Mouse (Mus musculus) spleen, postnatal 4 days (tissue): ENCODE data around the gene Slc22a15.

Experiments
- DNase-seq, 2 experiments: peaks; one replicate each; pipeline ENCODE4 v3.0.0; 2022; ENCODE audit warnings: low spot score in 2 of 2

The Slc22a15 gene

DNA sequence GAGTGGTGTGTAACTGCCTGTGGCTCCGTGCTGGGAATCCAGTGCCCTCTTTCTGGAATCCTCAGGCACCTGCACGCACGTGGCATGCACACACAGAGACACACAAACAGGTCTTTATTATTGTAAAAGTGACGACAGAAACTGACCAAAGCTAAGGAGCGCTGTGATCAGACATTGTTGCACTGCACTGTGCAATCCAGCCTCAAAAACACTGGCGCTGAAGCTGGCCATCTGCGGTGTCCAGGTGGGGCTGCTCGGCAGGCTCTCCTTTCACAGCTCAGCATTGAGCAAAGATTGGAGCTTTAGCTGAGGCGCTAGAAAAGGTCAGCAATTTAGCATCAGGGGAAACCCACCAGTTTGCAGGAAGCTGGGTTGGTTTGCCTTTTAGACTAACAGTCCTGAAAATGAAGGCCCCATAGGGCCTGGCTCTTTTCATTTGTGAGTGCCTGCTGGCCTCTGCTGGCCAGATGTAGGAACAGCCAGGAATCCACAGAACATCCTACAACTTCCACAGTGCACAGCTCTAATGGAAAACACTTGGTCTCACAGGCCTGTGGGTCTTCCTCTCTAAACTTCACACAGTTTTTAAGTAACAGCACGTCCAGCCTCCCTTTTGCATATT lies 111.8 kb downstream of the Slc22a15 start:
- peak in 1 of 2 experiments; percentile 31 for DNase-seq

DNA sequence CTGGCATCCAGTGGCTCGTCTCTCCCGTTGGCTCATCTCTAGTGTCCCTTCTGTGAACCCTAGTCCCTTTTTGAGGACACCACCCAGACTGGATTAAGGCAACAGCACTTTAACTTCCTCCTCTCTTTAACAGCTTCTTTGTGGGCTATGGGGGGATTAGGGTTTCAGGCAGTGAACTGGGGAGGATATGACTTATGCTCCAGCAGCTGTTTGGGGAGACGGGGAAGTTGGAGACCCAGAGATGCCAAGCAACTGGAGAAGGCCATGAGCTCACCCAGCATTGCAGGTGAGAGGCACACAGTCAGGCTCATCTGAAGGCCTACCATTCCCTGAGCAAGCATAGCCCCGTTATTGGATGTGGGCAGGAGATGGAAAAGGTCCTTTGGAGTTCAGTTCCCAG lies 112.3 kb downstream of the Slc22a15 start:
- no peak for DNase-seq

DNA sequence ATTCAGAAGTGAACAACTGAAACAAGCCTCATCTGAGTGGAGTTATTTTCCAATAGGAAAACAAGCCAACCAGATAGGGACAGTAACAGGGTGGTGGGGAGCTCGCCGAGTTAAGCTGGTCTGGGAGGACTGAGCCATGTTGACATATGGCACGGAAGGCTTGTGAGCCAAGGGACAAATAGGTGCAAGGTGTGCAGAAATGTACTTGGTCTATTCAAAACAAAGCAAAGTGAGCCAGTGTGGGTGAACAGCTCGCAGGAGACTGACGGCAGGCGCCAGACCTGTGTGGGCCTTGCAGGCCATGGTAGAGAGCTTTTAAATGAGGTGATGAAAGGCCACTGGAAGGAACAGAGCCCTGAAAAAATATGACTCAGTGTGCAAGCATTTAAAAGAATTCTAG lies 116.6 kb downstream of the Slc22a15 start:
- DNase-seq = no peak

DNA sequence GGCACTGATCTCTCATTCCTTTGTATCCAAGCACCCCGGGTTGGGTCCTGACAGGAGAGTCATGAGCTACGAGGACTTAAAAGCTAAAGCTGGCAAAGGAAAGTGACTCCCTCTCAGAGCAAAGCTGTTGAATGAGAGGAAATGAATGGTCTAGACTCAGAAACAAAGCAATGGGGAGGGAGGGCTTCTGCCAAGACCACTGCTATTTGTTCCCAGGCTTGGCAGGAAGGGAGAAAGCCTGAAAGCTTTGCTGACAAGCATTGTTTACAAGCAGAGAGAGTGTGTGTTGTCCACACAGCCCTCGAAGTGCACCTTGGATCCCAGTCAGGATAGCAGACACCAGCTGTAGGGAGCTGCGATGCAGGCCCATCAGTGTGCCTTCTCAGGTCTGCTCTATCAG lies 117.3 kb downstream of the Slc22a15 start:
- no peak for DNase-seq

DNA sequence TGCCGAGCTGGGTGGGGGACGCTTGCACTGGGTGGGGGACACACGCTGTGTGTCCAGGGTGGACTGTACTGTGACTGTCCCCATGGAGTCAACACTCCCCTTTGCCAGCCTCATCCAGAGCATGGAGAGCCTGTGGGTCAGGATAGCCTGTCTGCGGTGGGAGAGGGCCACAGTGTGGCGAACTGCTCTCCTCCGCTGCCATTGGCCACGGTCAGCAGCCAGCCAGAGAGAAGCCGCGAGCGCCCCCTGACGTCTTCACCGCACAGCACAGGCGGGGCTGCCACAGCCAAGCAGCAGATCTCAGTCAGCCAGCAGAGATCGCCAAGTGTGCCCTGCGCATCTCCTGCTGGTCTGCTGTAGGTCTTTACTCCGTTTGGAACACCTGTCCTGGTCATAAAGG lies 118.1 kb downstream of the Slc22a15 start:
- DNase-seq = peak; percentile 65 to 85
